Mouse (Mus musculus) G1E (cell line): ENCODE data around the gene Nptxr. TPM values are rescaled to one million over a fixed set of nuclear protein-coding genes. Genes with fewer than 3 reads are reported as not detected.

Source experiments
- ATAC-seq: 2 replicates; pipeline ENCODE4 v1.8.0; 2016; ENCODE audit warnings: mild to moderate bottlenecking; ENCODE audit not compliant: insufficient number of reproducible peaks, poor library complexity, low FRiP score, severe bottlenecking; ENCODE audit errors: extremely low read depth
- DNase-seq: peaks from one replicate; pipeline ENCODE4 v3.0.0; 2012; ENCODE audit warnings: low spot score
- H3K27me3 ChIP-seq: 2 replicates; pipeline ENCODE4 v1.6.1; 2012; ENCODE audit warnings: mild to moderate bottlenecking, low read length, inconsistent platforms; ENCODE audit not compliant: insufficient read depth
- H3K36me3 ChIP-seq: replicated peaks from 2 replicates; pipeline ENCODE3; 2012; ENCODE audit warnings: mild to moderate bottlenecking, inconsistent platforms
- H3K4me1 ChIP-seq: 2 replicates; pipeline ENCODE4 v1.6.1; 2012; ENCODE audit warnings: low read depth, low read length, inconsistent platforms, mixed read lengths; ENCODE audit not compliant: insufficient read depth
- H3K4me3 ChIP-seq: 2 replicates; pipeline ENCODE4 v1.5.1; 2012; ENCODE audit warnings: low read depth, mild to moderate bottlenecking, inconsistent platforms, low read length, moderate library complexity, mixed read lengths
- H3K9me3 ChIP-seq: replicated peaks from 2 replicates; pipeline ENCODE4 v1.6.1; 2012; ENCODE audit warnings: inconsistent platforms
- CTCF ChIP-seq: IDR thresholded peaks from 2 replicates; pipeline ENCODE4 v1.5.1; 2012; ENCODE audit warnings: low read depth, low read length, inconsistent platforms, mixed read lengths
- GATA1 ChIP-seq: IDR thresholded peaks from 2 replicates; pipeline ENCODE4 v1.6.1; 2012; ENCODE audit warnings: borderline replicate concordance, low read length, inconsistent platforms, mixed read lengths
- GATA2 ChIP-seq: IDR thresholded peaks from 2 replicates; pipeline ENCODE4 v1.6.1; 2012; ENCODE audit warnings: low read depth, low read length, inconsistent platforms, borderline replicate concordance
- POLR2AphosphoS5 ChIP-seq: IDR thresholded peaks from 2 replicates; pipeline ENCODE4 v1.6.1; 2012; ENCODE audit warnings: low read depth, low read length, inconsistent platforms; ENCODE audit not compliant: insufficient replicate concordance
- TAL1 ChIP-seq: conservative IDR thresholded peaks from 2 replicates; pipeline ENCODE4 v1.6.1; 2012; ENCODE audit warnings: low read depth, low read length, inconsistent platforms, mixed read lengths
- polyA plus RNA-seq: library from polyadenylated mRNA; stranded (reverse); fragments of >175 nt; gene quantifications from 2 replicates; pipeline ENCODE4 v1.2.3, GENCODE M21; 2012
- total RNA-seq, 2 experiments: library from RNA; stranded (forward) in 1 of 2; stranded (reverse) in 1 of 2; fragments of 200-1000 nt in 1 of 2; fragments of >200 nt in 1 of 2; fragmentation: Nextera tagmentation in 1 of 2; gene quantifications; 2 replicates each; pipeline ENCODE4 v1.2.3; 2014 to 2017

Gene Nptxr
- total and polyA plus RNA-seq, 3 experiments, result 0.01 to 0.05 TPM; not detected in 1

DNA sequence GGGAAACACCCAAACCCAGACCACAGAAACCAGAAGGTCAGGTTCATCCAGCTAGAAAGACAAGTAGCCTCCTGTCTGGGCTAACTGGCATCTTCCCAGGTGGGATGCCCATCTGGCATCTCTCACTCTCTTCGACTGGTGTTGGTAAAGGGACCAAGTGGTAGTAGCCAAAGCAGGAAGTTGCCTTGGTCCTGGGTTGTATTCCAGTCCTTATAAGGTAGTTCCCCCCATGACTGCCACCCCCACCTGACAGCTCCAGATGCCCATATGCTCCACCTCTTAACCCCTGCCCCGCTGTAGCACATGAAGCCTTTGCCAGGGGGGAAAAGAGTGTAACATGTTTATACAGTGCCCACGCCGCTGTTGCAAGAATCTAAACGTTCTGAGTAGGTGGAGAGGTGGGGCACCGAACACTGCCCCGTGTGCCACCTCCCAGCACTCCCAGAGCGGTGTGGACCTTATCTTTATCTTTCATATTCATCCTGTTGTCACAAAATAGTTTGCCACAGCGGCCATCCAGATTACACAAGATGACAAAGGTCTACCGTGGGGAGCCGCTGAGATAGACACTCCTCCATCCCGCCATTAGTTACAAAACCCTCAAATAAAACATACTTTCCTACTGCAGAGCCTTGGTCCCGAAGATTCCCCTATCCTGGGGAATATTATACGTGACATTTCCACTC is 63.2 kb downstream of the Nptxr start:
- H3K9me3 ChIP-seq, result no peaks in the 10 kb centered on the region
- ATAC-seq, result no peak
- TF ChIP-seq TAL1, result no peak
- TF ChIP-seq POLR2AphosphoS5, result no peak
- TF ChIP-seq GATA2, result no peak
- no peak for TF ChIP-seq CTCF
- no peak for TF ChIP-seq GATA1
- peaks cover 40% of the 10 kb centered on the region for H3K36me3 ChIP-seq
- peaks cover 12% of the 10 kb centered on the region for H3K27me3 ChIP-seq
- DNase-seq, result peak; percentile 26
- H3K4me1 ChIP-seq, result peaks cover 39% of the 10 kb centered on the region
- peak overlapping the region; percentile 87 for H3K4me3 ChIP-seq

DNA sequence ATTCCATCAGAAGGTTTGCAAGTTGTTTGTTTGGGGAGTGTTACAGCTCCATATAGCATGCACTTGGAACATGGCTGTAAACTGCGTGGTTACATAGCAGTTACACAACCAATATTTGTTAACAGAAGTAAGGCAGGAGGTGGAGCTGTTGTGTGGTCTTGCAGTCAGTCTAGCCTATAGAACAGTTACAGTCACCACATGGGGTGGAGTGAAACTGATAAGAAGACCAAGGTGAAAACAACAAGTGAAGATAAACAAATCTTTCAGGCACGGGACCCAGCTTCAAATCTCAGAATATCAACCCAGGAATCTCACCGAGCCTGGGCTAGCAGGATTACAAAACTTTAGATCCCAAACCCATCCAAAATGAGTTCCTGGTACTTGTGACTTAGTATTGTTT is 63.8 kb downstream of the Nptxr start:
- Histone ChIP-seq H3K4me3 (no peak overlapping the region; the same call in 1 of the 2 replicates), H3K36me3 (peaks cover 44% of the 10 kb centered on the region)
- no peak for ATAC-seq

More for the DNA sequence above, 63.8 kb downstream of the Nptxr start:
- peak; percentile 19 for DNase-seq
- H3K9me3 ChIP-seq, result no peaks in the 10 kb centered on the region
- TF ChIP-seq TAL1 (no peak), GATA2 (no peak), CTCF (no peak), POLR2AphosphoS5 (no peak), GATA1 (no peak)
- peaks cover 40% of the 10 kb centered on the region for H3K4me1 ChIP-seq
- peaks cover 12% of the 10 kb centered on the region for H3K27me3 ChIP-seq

Other genes starting within 250 kb of the Nptxr start
- gene Dmc1, start 199.7 kb downstream of the Nptxr start, total RNA-seq (2014; fragmentation: Nextera tagmentation), result not detected in 2 replicates
- 0.29 TPM in 1 of 2 replicates, not detected in the other for gene Dmc1, start 199.7 kb downstream of the Nptxr start, total RNA-seq (2017)
- not detected in 2 replicates for gene Dmc1, start 199.7 kb downstream of the Nptxr start, polyA plus RNA-seq
- 0.90 and 3.4 TPM in 2 replicates for gene Fam227a, start 145.8 kb downstream of the Nptxr start, total RNA-seq (2014; fragmentation: Nextera tagmentation)
- 1.2 and 2.1 TPM in 2 replicates for gene Fam227a, start 145.8 kb downstream of the Nptxr start, total RNA-seq (2017)
- 0.11 and 0.13 TPM in 2 replicates for gene Fam227a, start 145.8 kb downstream of the Nptxr start, polyA plus RNA-seq
- 9.9 and 18.5 TPM in 2 replicates for gene Cby1, start 145.6 kb downstream of the Nptxr start, total RNA-seq (2014; fragmentation: Nextera tagmentation)
- gene Cby1, start 145.6 kb downstream of the Nptxr start, total RNA-seq (2017), result 44.7 and 54.5 TPM in 2 replicates
- gene Cby1, start 145.6 kb downstream of the Nptxr start, polyA plus RNA-seq, result 98.0 and 113 TPM in 2 replicates
- gene Tomm22, start 133.9 kb downstream of the Nptxr start, total RNA-seq (2014; fragmentation: Nextera tagmentation), result 116 and 133 TPM in 2 replicates
- 144 and 169 TPM in 2 replicates for gene Tomm22, start 133.9 kb downstream of the Nptxr start, total RNA-seq (2017)
- gene Tomm22, start 133.9 kb downstream of the Nptxr start, polyA plus RNA-seq, result 103 and 140 TPM in 2 replicates
- 19.1 and 23.3 TPM in 2 replicates for gene Josd1, start 116.8 kb downstream of the Nptxr start, total RNA-seq (2014; fragmentation: Nextera tagmentation)
- 21.6 and 21.9 TPM in 2 replicates for gene Josd1, start 116.8 kb downstream of the Nptxr start, total RNA-seq (2017)
- 16.7 and 22.6 TPM in 2 replicates for gene Josd1, start 116.8 kb downstream of the Nptxr start, polyA plus RNA-seq
- gene Gtpbp1, start 113.9 kb downstream of the Nptxr start, total RNA-seq (2014; fragmentation: Nextera tagmentation), result 63.7 and 74.7 TPM in 2 replicates
- 54.8 and 58.6 TPM in 2 replicates for gene Gtpbp1, start 113.9 kb downstream of the Nptxr start, total RNA-seq (2017)
- 108 and 116 TPM in 2 replicates for gene Gtpbp1, start 113.9 kb downstream of the Nptxr start, polyA plus RNA-seq
- 16.2 and 33.3 TPM in 2 replicates for gene Sun2, start 62.2 kb downstream of the Nptxr start, total RNA-seq (2014; fragmentation: Nextera tagmentation)
- gene Sun2, start 62.2 kb downstream of the Nptxr start, total RNA-seq (2017), result 24.2 and 24.4 TPM in 2 replicates
- gene Sun2, start 62.2 kb downstream of the Nptxr start, polyA plus RNA-seq, result 30.1 and 32.3 TPM in 2 replicates
- 15.2 and 19.5 TPM in 2 replicates for gene Dnal4, start 26.9 kb downstream of the Nptxr start, total RNA-seq (2014; fragmentation: Nextera tagmentation)
- gene Dnal4, start 26.9 kb downstream of the Nptxr start, total RNA-seq (2017), result 13.1 and 13.9 TPM in 2 replicates
- 25.7 and 29.7 TPM in 2 replicates for gene Dnal4, start 26.9 kb downstream of the Nptxr start, polyA plus RNA-seq
- not detected in 2 replicates for gene Npcd, start 29.5 kb upstream of the Nptxr start, total RNA-seq (2014; fragmentation: Nextera tagmentation)
- not detected in 2 replicates for gene Npcd, start 29.5 kb upstream of the Nptxr start, total RNA-seq (2017)
- gene Npcd, start 29.5 kb upstream of the Nptxr start, polyA plus RNA-seq, result not detected in 2 replicates
- 0.73 and 5.9 TPM in 2 replicates for gene Cbx6, start 29.9 kb upstream of the Nptxr start, total RNA-seq (2014; fragmentation: Nextera tagmentation)
- 1.4 and 1.6 TPM in 2 replicates for gene Cbx6, start 29.9 kb upstream of the Nptxr start, total RNA-seq (2017)
- 6.1 and 8.7 TPM in 2 replicates for gene Cbx6, start 29.9 kb upstream of the Nptxr start, polyA plus RNA-seq
- gene Apobec3, start 86.9 kb upstream of the Nptxr start, total RNA-seq (2014; fragmentation: Nextera tagmentation), result 33.7 and 97.1 TPM in 2 replicates
- gene Apobec3, start 86.9 kb upstream of the Nptxr start, total RNA-seq (2017), result 27.2 and 39.8 TPM in 2 replicates
- gene Apobec3, start 86.9 kb upstream of the Nptxr start, polyA plus RNA-seq, result 1.1 and 2.6 TPM in 2 replicates
- 8.4 and 9.0 TPM in 2 replicates for gene Cbx7, start 166.4 kb upstream of the Nptxr start, total RNA-seq (2014; fragmentation: Nextera tagmentation)
- gene Cbx7, start 166.4 kb upstream of the Nptxr start, total RNA-seq (2017), result 2.0 and 2.7 TPM in 2 replicates
- gene Cbx7, start 166.4 kb upstream of the Nptxr start, polyA plus RNA-seq, result 8.9 and 9.5 TPM in 2 replicates
- gene Pdgfb, start 210.2 kb upstream of the Nptxr start, total RNA-seq (2014; fragmentation: Nextera tagmentation), result not detected in 2 replicates
- gene Pdgfb, start 210.2 kb upstream of the Nptxr start, total RNA-seq (2017), result 0.05 TPM in 1 of 2 replicates, not detected in the other
- gene Pdgfb, start 210.2 kb upstream of the Nptxr start, polyA plus RNA-seq, result not detected in 2 replicates